Mouse (Mus musculus) skeletal muscle tissue, adult 2 months (tissue): ENCODE data around the gene Lrp1.
"Not testable (repeated sequence)": the region's sequence is repeated elsewhere in the genome, so short reads cannot be mapped to it uniquely, and the experiment has no call there.

Source experiments
- DNase-seq: peaks from one replicate; pipeline ENCODE4 v3.0.0-alpha.2; 2012; ENCODE audit warnings: low read depth, low spot score

The Lrp1 gene

GRCm38 (mm10) chr10:127620406-127621190, at the start of gene Lrp1:
Lrp1 (minus strand) TSS chr10:127621148.
- DNase-seq: no peak

GRCm38 (mm10) chr10:127670185-127670584, 49.2 kb upstream of the Lrp1 start:
- DNase-seq: no peak

GRCm38 (mm10) chr10:127669170-127669569, 48.2 kb upstream of the Lrp1 start:
- DNase-seq: no peak

DNA sequence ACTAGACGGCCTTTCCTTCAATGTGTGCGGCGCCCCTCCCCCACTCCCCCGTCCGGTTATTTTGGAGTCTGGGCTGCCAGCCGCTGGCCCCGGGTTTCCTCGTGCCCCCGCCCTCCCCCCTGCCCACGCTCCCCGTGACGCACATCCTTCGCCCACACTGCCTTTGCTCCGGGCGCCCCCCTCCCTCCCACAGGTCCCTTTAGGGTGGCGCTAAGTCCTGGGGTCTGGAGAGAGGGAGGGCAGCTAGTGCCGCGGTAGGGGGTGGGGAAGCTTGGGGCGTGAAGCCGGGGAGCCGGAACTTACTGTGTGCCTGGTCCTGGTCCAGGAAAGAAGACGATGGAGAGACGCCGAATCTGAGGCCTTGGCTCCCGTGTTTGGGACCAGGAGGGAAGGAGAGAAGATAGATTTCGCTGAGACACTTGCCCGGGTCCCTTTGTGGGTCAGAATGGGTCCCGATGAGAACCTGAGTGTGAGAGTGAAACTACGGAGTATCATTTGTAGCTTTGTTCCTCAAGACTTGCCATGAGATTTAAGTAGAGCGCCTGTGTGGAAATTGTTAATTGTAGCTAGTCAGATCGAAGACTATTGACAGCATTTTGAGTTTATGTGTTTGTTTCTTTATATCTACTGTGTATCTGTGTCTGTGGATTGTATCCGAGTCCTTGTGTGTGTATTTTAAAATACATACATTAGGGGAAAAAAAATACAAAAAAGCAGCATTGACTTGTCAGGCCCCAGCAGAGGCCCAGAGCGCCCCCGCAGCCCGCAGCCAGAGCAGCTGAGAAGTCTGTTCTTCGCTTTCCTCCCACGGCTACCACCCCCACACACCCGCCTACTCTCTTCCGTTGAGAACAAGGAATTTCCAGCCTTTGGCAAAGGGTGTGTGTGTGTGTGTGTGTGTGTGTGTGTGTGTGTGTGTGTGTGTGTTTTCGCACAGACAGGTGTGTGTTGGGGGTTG, 47.4 kb upstream of the Lrp1 start, which contains the start of gene Nab2:
Gene Nab2, minus strand, starts transcription at position 476 of the 958 bp plus-strand sequence.
- peak; percentile 88 for DNase-seq

- peak; percentile 96 for DNase-seq
Observed at GRCm38 (mm10) chr10:127667269-127668092, 46.5 kb upstream of the Lrp1 start.

DNA sequence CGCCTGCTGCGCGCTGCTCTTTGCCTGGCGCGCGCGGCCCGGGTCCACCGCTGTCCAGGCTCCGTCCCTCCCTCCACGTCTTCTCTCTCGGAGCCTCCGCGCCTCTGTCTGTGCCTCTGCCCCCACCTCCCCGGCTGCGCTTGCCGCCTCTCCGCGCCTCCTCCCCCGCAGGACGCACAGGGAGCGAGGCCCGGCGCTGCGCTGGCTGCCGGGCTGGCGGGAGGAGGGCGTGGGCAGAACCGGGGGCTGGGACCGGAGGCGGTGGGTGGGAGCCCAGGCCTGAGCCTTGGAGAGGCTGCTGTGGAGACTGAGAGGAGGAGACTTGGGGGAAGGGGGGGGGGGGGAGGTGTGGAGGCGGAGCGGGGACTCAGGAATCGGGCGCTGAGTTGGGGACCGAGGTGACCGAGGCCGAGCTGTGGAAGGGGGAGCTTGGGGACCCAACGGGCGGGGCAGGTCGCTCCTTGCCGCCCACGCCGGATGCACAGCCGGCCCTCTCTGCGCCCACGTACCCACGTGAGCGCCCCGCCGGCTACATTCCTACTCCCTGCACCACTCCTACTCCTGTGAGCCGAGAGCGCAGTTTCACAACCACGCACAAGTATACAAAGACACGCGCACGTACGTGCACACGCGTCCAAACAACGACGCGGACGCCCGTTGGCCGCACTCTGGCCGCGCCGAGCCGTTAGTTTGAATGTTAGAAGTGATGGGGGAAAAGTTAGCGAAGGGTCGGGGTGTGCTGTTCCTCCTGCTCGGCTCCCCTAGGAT, 45.7 kb upstream of the Lrp1 start, which contains the start of gene Nemp1:
Gene Nemp1, plus strand, starts transcription at position 401 of the 768 bp plus-strand sequence.
- peak; percentile 91 for DNase-seq

DNA sequence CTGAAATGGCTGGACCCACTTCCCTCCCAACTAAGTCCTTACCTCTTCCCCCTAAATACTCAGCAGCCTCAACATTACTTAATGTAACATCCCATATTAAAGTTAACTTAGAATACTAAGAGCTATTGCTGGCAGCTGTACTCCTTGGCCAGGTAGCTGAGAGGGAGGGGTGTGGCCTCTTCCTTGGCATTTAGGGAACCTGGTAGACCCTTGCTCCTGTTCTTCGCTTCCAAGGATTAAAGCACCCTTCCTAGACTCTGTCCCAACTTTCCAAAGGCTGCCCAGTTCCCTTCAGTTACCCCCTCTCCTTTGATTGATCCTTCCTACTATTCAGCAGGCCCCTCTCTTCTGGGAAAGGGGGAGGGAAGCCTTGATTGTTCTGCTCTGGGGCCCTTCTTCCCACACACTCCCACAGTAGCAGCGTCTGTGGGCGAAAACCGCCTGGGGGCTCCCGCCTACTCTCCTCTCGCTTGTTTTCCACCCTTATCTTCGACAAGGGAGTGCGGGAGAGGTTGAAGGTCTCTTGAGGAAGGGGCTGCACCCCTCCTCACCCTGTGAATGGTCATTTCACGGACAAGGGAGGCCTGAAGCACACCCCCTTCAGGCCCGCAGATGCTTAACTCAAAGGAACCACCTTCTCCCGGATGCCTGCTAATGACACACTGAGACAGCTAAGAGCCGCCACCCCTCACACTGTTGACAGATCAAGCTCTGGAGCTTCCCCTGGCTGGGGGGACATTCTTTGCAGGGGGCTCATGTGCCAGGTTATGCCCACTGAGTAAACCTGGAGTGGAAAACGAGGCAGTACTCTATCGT, 44.6 kb upstream of the Lrp1 start:
- DNase-seq: no peak

DNA sequence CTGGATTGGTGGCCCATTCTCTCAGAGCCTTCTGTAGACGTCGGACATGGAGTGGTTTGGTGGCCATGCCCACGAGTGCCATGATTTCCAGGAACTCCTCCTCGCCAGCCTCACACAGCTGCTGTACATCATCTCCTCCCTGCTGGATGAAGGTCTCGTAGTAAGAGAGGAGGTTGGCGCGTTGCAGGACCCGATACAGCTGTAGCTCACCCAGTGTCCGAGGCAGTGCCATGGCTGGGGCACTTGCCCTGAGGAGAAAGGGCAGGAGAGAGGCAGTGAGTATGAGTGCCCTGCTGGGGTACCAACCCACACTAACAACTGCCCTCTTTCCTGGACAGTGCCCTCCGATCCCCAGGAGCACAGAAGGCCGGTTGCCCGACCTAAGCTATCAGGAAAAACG, 43.9 kb upstream of the Lrp1 start:
- no peak for DNase-seq

GRCm38 (mm10) chr10:127664166-127664565, 43.2 kb upstream of the Lrp1 start:
- no peak for DNase-seq

DNA sequence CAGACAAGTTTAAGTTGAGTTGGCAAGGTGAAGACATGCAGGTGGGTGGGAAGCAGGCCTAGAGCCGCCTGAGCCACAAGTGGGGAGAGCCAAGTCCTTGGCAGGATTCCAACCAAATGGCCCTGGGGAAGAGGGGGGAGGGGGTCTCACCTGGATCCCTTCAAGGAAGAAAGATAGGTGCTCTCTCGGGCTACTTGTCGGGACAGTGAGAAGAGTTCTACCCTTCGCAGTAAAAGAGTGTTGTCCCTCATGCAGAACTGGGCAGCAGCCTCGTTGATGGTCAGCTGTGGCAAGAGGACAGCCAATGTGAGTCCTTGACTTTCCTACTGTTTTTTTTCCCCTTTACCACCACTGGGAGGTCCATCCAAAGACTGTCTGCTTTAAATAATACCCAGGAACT, 42.6 kb upstream of the Lrp1 start:
- DNase-seq: no peak

GRCm38 (mm10) chr10:127662666-127663253, 41.8 kb upstream of the Lrp1 start:
- DNase-seq: no peak

DNA sequence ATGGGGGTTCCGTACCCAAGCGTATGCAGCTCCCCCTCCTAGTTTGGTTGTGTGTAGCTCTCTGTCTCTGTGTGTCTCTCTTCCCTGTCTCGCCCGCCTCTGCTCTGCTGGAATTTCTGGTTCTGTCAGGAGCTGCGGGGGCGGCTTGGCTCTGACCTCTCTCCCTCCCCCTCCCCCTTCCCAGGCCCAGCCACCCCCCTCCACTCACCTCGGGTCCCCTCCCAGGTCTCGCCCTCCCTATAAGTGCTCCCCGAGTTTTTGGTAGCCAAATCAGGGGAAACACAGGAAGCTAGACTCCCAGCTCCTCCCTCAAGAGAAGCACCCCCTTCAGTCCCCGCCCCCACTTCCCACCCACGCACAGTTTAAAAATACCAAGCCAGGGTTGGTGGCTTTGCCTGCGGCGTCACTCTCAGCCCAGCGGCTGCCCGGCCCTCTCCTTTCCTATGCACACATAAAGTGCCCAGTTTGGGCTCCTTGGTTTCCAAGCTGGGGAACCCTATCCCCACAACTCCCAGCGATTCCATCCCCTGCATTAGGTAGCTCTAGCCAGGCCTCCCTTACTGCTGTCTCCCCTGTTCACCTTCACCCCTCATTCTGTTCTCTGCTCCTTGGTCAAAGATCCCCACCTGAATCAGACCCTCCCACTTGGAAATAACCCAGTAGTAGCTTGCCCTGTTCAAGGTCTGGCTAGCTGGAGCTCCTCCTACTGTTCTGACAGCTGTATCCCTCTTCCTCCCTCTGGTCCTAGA, 41.1 kb upstream of the Lrp1 start:
- peak; percentile 55 for DNase-seq

DNA sequence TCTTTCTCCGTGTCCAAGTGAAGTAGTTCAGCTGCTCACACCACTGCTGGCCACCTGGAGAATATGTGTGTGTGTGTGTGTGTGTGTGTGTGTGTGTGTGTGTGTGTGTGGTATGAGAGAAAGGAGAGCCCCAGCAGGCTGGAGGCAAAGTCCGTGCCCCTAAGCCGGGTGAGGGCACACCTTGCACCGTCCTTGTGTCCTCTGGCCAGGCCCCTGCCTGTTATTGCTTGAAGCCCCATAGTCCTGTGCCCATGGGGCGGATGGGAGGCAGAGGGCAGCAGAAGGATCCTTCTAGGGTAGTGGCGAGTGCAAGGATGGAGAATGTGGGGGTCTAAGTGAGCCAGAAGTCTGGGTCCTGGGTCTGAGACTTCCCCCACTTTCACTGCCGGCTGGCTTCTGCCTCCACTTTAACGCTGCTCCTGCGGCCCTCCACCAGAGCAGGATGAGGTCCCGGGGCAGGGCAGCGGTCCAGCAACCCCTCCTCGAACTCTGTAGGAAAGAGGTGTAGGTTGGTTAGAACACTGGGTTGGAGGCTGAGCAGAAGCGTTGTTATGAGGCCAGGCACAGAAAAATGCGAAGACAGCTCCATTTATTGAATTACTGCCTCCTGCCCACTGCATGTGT, 40.5 kb upstream of the Lrp1 start:
- DNase-seq: no peak

DNA sequence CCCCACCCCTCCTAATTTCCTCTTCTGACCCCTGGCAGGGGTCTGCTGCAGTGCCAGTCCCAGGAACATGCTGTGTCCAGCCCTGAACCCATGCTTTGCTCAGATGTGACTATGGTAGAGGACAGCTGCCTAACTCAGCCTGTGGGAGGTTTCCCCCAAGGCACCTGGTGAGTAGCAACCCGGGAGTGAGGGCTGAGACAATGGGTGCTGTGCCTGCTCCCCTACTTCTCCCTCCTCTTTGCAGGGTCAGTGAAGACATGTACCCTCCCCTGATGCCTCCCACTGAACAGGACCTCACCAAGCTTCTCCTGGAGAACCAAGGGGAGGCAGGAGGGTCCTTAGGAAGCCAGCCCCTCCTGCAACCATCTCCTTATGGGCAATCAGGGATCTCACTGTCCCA, 38.6 kb upstream of the Lrp1 start:
- no peak for DNase-seq

GRCm38 (mm10) chr10:127658076-127658475, 37.1 kb upstream of the Lrp1 start:
- no peak for DNase-seq

GRCm38 (mm10) chr10:127657617-127658016, 36.7 kb upstream of the Lrp1 start:
- not testable (repeated sequence) for DNase-seq

DNA sequence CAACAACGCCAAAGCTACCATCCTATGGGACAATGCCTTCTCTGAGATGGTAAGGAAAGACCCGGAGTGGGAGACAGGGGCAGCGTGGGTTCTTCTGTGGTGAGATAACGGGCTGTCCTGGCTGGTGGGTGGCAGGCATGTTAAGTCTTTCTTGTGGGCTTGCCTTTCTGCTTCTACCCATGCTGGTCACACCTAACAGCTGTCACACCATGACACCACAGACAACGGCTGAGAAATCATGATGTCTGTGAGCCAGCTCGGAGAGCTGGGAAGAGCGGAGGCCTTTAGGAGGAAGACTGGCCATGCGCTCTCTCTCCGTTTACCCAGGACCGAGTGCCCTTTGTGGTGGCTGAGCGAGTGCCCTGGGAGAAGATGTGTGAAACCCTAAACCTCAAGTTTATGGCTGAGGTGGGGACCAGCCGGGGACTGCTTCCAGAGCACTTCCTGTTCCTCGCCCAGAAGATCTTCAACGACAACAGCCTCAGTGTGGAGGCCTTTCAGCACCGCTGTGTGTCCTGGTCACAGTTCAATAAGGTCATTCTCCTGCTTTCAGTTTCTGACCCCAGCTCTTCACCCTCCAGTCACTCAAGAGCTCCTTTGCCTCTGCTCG, 34.1 kb upstream of the Lrp1 start:
- DNase-seq: no peak
